8 mouse cellular contexts compared by ENCODE assay signal in the genomic region with DNA sequence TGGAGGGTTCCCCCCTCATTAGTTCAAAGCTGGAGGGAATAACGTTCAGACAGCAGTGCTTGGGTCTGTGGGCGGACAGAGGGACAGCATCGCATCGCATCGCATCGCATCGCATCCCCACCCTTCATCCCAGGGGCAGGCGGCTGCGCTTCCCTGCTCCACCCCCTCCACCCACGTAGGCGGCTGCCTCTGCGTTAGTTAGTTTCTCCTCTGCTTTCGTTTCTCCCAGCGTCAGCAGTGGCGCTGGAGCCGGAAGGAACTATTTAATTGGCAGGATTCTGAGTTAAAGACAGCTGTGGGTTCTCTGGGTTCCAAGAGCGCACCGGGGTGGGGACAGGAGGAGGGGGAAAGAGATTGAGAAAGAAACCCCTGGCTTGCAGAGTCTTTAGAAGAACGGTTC.
DNase-seq lines count a peak whose midpoint lies in the region; ATAC-seq and TF ChIP-seq lines count a peak whose summit lies in the region.

No protein-coding gene starts in this region.

- H3K4me2 ChIP-seq in heart, embryonic 15.5 days = peak overlapping the region; percentile 47
- peak overlapping the region; percentile 40 for H3K4me2 ChIP-seq in stomach, embryonic 14.5 days (replicated peaks; ENCODE audit: low read depth, low read length)

- no peak for TF ChIP-seq CTCF in cerebellum, adult 2 months (IDR thresholded peaks at IDR 0.05; ENCODE audit: borderline replicate concordance, insufficient read depth, low read depth, low read length)

- peak overlapping the region; percentile 3; the same call in 1 of the 2 replicates for H3K9ac ChIP-seq in heart, embryonic 15.5 days
- 0 out of 2 replicates have a peak overlapping the region, but pooled peaks have one; percentile 10 for H3K9ac ChIP-seq in stomach, embryonic 14.5 days (replicated peaks; ENCODE audit: low read depth, low read length)

- no peaks in the 10 kb centered on the region for H3K9me3 ChIP-seq in forebrain, embryonic 10.5 days
- H3K9me3 ChIP-seq in heart, embryonic 15.5 days (replicated peaks) = no peaks in the 10 kb centered on the region
- H3K9me3 ChIP-seq in stomach, embryonic 14.5 days (ENCODE audit: control insufficient read depth, low read depth, low read length) = no peaks in the 10 kb centered on the region

- no peak overlapping the region for H3K27ac ChIP-seq in cerebellum, adult 2 months (ENCODE audit: insufficient read depth, low read length)
- no peak overlapping the region for H3K27ac ChIP-seq in forebrain, embryonic 10.5 days
- no peak overlapping the region for H3K27ac ChIP-seq in heart, embryonic 15.5 days
- no peak overlapping the region for H3K27ac ChIP-seq in stomach, embryonic 14.5 days (ENCODE audit: low read length)

- H3K4me3 ChIP-seq in cerebellum, adult 2 months (replicated peaks; ENCODE audit: insufficient read depth, low read depth, low read length) = peak overlapping the region; percentile 53
- H3K4me3 ChIP-seq in forebrain, embryonic 10.5 days = peak overlapping the region; percentile 38
- peak overlapping the region; percentile 18; the same call in 1 of the 2 replicates for H3K4me3 ChIP-seq in heart, embryonic 15.5 days
- peak overlapping the region; percentile 8; the same call in 1 of the 2 replicates for H3K4me3 ChIP-seq in stomach, embryonic 14.5 days (ENCODE audit: low read depth, low read length)

- no peaks in the 10 kb centered on the region for H3K36me3 ChIP-seq in forebrain, embryonic 10.5 days (replicated peaks)
- H3K36me3 ChIP-seq in heart, embryonic 15.5 days = no peaks in the 10 kb centered on the region
- no peaks in the 10 kb centered on the region for H3K36me3 ChIP-seq in stomach, embryonic 14.5 days (ENCODE audit: control insufficient read depth, insufficient read depth, low read length)

- H3K4me1 ChIP-seq in cerebellum, adult 2 months (ENCODE audit: control insufficient read depth, insufficient read depth, low read length) = peaks cover 5% of the 10 kb centered on the region; the same call in 1 of the 2 replicates
- H3K4me1 ChIP-seq in forebrain, embryonic 10.5 days = peaks cover 42% of the 10 kb centered on the region
- H3K4me1 ChIP-seq in heart, embryonic 15.5 days (replicated peaks) = peaks cover 8% of the 10 kb centered on the region; the same call in 1 of the 2 replicates
- peaks cover 10% of the 10 kb centered on the region; the same call in 1 of the 2 replicates for H3K4me1 ChIP-seq in stomach, embryonic 14.5 days (ENCODE audit: control insufficient read depth, insufficient read depth, low read length)

- DNase-seq in cerebellum, adult 2 months = no peak
- no peak for DNase-seq in cerebellum, postnatal 36 days
- DNase-seq in forebrain, embryonic 10.5 days (ENCODE audit: extremely low spot score, low spot score) = no peak
- DNase-seq in kidney, postnatal 10 days = peak; percentile 84
- DNase-seq in lung, postnatal 14 days = peak; percentile 54
- no peak for DNase-seq in cerebellum, adult 9-11 months

- no peak for ATAC-seq in heart, embryonic 15.5 days (replicated peaks; ENCODE audit: insufficient number of reproducible peaks, insufficient read depth, low FRiP score, low read depth)
- ATAC-seq in stomach, embryonic 14.5 days (ENCODE audit: insufficient number of reproducible peaks, insufficient read depth, low FRiP score, low read depth) = no peak

- no peak for TF ChIP-seq POLR2A in cerebellum, adult 2 months (IDR thresholded peaks at IDR 0.05; ENCODE audit: borderline replicate concordance, insufficient read depth, low read length)

- 1% methylated on average over 19 of the region's 19 CpGs for WGBS in cerebellum, adult 2 months
- 1% methylated on average over 19 of the region's 19 CpGs for WGBS in forebrain, embryonic 10.5 days
- WGBS in heart, embryonic 15.5 days = 1% methylated on average over 19 of the region's 19 CpGs
- 2% methylated on average over 19 of the region's 19 CpGs for WGBS in stomach, embryonic 14.5 days

- H3K27me3 ChIP-seq in cerebellum, adult 2 months (ENCODE audit: control insufficient read depth, insufficient read depth, low read length) = no peaks in the 10 kb centered on the region
- peaks cover 78% of the 10 kb centered on the region for H3K27me3 ChIP-seq in forebrain, embryonic 10.5 days (ENCODE audit: poor library complexity, severe bottlenecking)
- peaks cover 81% of the 10 kb centered on the region for H3K27me3 ChIP-seq in heart, embryonic 15.5 days
- H3K27me3 ChIP-seq in stomach, embryonic 14.5 days (ENCODE audit: control insufficient read depth, insufficient read depth, low read length) = 0 out of 2 replicates have a peak, but pooled peaks cover 10% of the 10 kb centered on the region

Comparison
In these comparisons a context has a peak if more than half of its experiments do, and no peak if none do; other contexts are left out.
1. DNase-seq: peak in kidney, postnatal 10 days (single experiment) and lung, postnatal 14 days (single experiment); none in cerebellum, adult 2 months (0 of 2), cerebellum, postnatal 36 days (0 of 2), forebrain, embryonic 10.5 days (single experiment) and cerebellum, adult 9-11 months (single experiment).
2. Peak in every context shown above with its lines, with median percentiles within 50 percentile points of each other: H3K4me3 ChIP-seq.